Mouse (Mus musculus) midbrain, postnatal 0 days (tissue): ENCODE results near the gene Cyp2d9. TPM values are rescaled to one million over a fixed set of nuclear protein-coding genes. Genes with fewer than 3 reads are reported as not detected.
"Not testable (repeated sequence)": the region's sequence is repeated elsewhere in the genome, so short reads cannot be mapped to it uniquely, and the experiment has no call there.

Source experiments
- ATAC-seq: fragments of 200-750 bp; cut with Nextera tagmentation; 2 replicates; pipeline ENCODE4 v1.8.0; 2017; ENCODE audit warnings: moderate number of reproducible peaks, mild to moderate bottlenecking, moderate TSS enrichment, moderate library complexity; ENCODE audit not compliant: low FRiP score
- DNase-seq: peaks from one replicate; pipeline ENCODE4 v3.0.0-alpha.2; 2015; ENCODE audit warnings: low spot score
- H3K27ac ChIP-seq: fragments of 300-500 bp; sonication (generic); 2 replicates; pipeline ENCODE4 v1.5.1; 2014; ENCODE audit warnings: low read depth, mild to moderate bottlenecking, low read length, mixed read lengths
- H3K27me3 ChIP-seq: fragments of 300-500 bp; sonication (generic); 2 replicates; pipeline ENCODE4 v1.6.1; 2014; ENCODE audit warnings: low read length, control low read depth, mixed read lengths; ENCODE audit not compliant: insufficient read depth
- H3K36me3 ChIP-seq: fragments of 300-500 bp; sonication (generic); 2 replicates; pipeline ENCODE4 v1.6.1; 2014; ENCODE audit warnings: low read length, control low read depth, mixed read lengths; ENCODE audit not compliant: insufficient read depth
- H3K4me1 ChIP-seq: fragments of 300-500 bp; sonication (generic); 2 replicates; pipeline ENCODE4 v1.6.1; 2014; ENCODE audit warnings: mild to moderate bottlenecking, control low read depth, antibody characterized with exemption, low read length, mixed read lengths; ENCODE audit not compliant: insufficient read depth
- H3K4me2 ChIP-seq: fragments of 300-500 bp; sonication (generic); 2 replicates; pipeline ENCODE4 v1.6.1; 2014; ENCODE audit warnings: low read depth, mild to moderate bottlenecking, low read length, mixed read lengths; ENCODE audit not compliant: poor library complexity, severe bottlenecking
- H3K4me3 ChIP-seq: fragments of 300-500 bp; sonication (generic); 2 replicates; pipeline ENCODE4 v1.5.1; 2014; ENCODE audit warnings: low read depth, mild to moderate bottlenecking, low read length, moderate library complexity
- H3K9ac ChIP-seq: fragments of 300-500 bp; sonication (generic); replicated peaks from 2 replicates; pipeline ENCODE4 v1.6.1; 2014; ENCODE audit warnings: mild to moderate bottlenecking, low read length, moderate library complexity, mixed read lengths; ENCODE audit not compliant: poor library complexity, severe bottlenecking
- H3K9me3 ChIP-seq: fragments of 300-500 bp; sonication (generic); 2 replicates; pipeline ENCODE4 v1.6.1; 2016; ENCODE audit warnings: low read length, control low read depth
- CTCF ChIP-seq: IDR thresholded peaks from 2 replicates; pipeline ENCODE4 v1.5.1; 2016; ENCODE audit warnings: antibody characterized with exemption, mild to moderate bottlenecking
- WGBS: fragments of 180-500 bp; shearing (Covaris S2); extraction: QIAGEN DNeasy Blood & Tissue Kit; methylation state at CpG from one replicate; pipeline ENCODE4 v1.1.7; 2014; 5-methylcytosine and 5-hydroxymethylcytosine counted together
- microRNA-seq: library from miRNA; unstranded; fragments of <30 nt; microRNA quantifications from one replicate; pipeline ENCODE4, GENCODE M21; 2016; ENCODE audit warnings: borderline number of aligned reads
- polyA plus RNA-seq: library from polyadenylated mRNA; unstranded; fragments of >200 nt; fragmentation: Nextera tagmentation; extraction: Ambion mirVana; gene quantifications from 2 replicates; pipeline ENCODE4 v1.2.1, GENCODE M21; 2015
- total RNA-seq: library from RNA; depleted of rRNA; stranded (reverse); fragments of >200 nt; gene quantifications from 2 replicates; pipeline ENCODE4 v1.2.3, GENCODE M21; 2014; rRNA removed

Cyp2d9 gene
- total and polyA plus RNA-seq, 2 experiments from 2014 or later, result not detected

- Histone ChIP-seq H3K4me1 (no peaks in the 10 kb centered on the region), H3K27ac (no peak overlapping the region), H3K4me3 (no peak overlapping the region), H3K36me3 (no peaks in the 10 kb centered on the region), H3K27me3 (no peaks in the 10 kb centered on the region), H3K9ac (no peak overlapping the region), H3K4me2 (no peak overlapping the region), H3K9me3 (no peaks in the 10 kb centered on the region)
- ATAC-seq (no peak), DNase-seq (no peak)
- no peak for TF ChIP-seq CTCF
- WGBS, result 84% methylated on average over 5 of the region's 5 CpGs
Measured at GRCm38 (mm10) chr15:82457064-82458021, 24.1 kb downstream of the Cyp2d9 start.

DNA sequence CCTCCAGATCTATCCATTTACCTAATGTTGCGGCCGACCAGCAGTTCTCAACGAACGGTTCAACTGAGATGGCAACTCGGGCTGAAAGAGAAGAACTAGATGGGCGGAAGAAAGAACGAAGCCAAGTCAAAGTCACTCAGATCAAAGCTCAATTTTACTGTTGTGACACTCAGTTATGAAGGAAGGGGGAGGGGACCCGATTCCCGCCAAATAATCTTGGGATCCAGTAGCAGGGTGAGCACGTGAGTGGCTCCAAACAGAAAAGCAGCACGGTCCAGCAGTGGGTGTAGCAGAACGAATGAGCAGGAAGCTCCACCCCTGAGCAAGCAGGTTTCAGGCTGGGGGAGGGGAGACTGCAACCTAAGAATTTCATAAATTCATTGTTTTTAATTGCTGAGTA is 26.0 kb downstream of the Cyp2d9 start:
- H3K4me1 ChIP-seq, ATAC-seq, H3K36me3 ChIP-seq, DNase-seq, H3K4me3 ChIP-seq, H3K27me3 ChIP-seq, H3K9me3 ChIP-seq, H3K27ac ChIP-seq, H3K9ac ChIP-seq, H3K4me2 ChIP-seq: not testable (repeated sequence)
- 82% methylated on average over 12 of the region's 12 CpGs for WGBS

- 80% methylated on average over 2 of the region's 2 CpGs for WGBS
- no peak for TF ChIP-seq CTCF
- DNase-seq, result no peak
Measured at GRCm38 (mm10) chr15:82464701-82465100, 31.5 kb downstream of the Cyp2d9 start.

DNA sequence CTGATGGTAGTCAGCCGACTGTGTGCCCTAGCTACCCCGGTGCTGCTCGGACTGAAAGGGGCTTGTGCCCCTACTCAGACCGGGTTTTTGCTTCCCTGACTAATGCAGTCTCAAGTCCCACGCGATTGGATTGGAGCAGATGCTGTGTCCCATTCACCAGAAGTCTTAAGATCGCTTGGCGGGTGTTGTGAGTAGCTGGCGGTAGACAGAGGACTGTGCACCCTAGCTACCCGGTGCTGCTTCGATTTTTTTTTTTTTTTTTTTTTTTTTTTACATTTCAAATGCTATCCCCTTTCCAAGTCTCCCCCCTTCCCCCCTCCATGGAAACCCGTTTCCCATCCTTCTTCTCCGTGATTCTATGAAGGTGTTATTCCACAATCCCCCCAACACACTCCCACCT is 61.0 kb downstream of the Cyp2d9 start:
- WGBS, result 76% methylated on average over 12 of the region's 13 CpGs
- not testable (repeated sequence) for H3K27ac ChIP-seq, H3K9me3 ChIP-seq, H3K4me1 ChIP-seq, H3K9ac ChIP-seq, H3K27me3 ChIP-seq, DNase-seq, ATAC-seq, H3K36me3 ChIP-seq, H3K4me2 ChIP-seq, H3K4me3 ChIP-seq

More at GRCm38 (mm10) chr15:82464701-82465100, 31.5 kb downstream of the Cyp2d9 start:
- Histone ChIP-seq H3K36me3 (no peaks in the 10 kb centered on the region), H3K9me3 (no peaks in the 10 kb centered on the region), H3K27ac (no peak overlapping the region), H3K4me3 (no peak overlapping the region), H3K27me3 (no peaks in the 10 kb centered on the region), H3K4me1 (no peaks in the 10 kb centered on the region), H3K9ac (no peak overlapping the region), H3K4me2 (no peak overlapping the region)
- no peak for ATAC-seq

Small RNA genes lying within 50 kb of the gene (microRNA-seq; reads per million reads assigned to microRNA genes)
- gene Gm25990 (not detected), gene Gm27331 (not detected), gene Gm27622 (not detected), gene Gm27825 (not detected), gene Mir7684 (not detected)

Other genes with a start within 250 kb of the Cyp2d9 start
- gene Shisa8, start 220.6 kb upstream of the Cyp2d9 start, total RNA-seq, result 6.5 and 7.6 TPM in 2 replicates
- 1.6 and 2.2 TPM in 2 replicates for gene Shisa8, start 220.6 kb upstream of the Cyp2d9 start, polyA plus RNA-seq
- 0.94 and 2.1 TPM in 2 replicates for gene Tnfrsf13c, start 209.1 kb upstream of the Cyp2d9 start, total RNA-seq
- gene Tnfrsf13c, start 209.1 kb upstream of the Cyp2d9 start, polyA plus RNA-seq, result 0.18 and 0.27 TPM in 2 replicates
- gene Cenpm, start 188.7 kb upstream of the Cyp2d9 start, total RNA-seq, result 5.2 and 17.9 TPM in 2 replicates
- gene Cenpm, start 188.7 kb upstream of the Cyp2d9 start, polyA plus RNA-seq, result 10.2 TPM in 2 replicates
- gene 1500009C09Rik, start 181.0 kb upstream of the Cyp2d9 start, total RNA-seq, result 139 and 156 TPM in 2 replicates
- 15.4 and 17.9 TPM in 2 replicates for gene 1500009C09Rik, start 181.0 kb upstream of the Cyp2d9 start, polyA plus RNA-seq
- gene Sept3, start 158.5 kb upstream of the Cyp2d9 start, total RNA-seq, result 480 and 506 TPM in 2 replicates
- 369 and 404 TPM in 2 replicates for gene Sept3, start 158.5 kb upstream of the Cyp2d9 start, polyA plus RNA-seq
- 0.60 and 0.99 TPM in 2 replicates for gene Wbp2nl, start 134.5 kb upstream of the Cyp2d9 start, total RNA-seq
- 0.11 and 0.23 TPM in 2 replicates for gene Wbp2nl, start 134.5 kb upstream of the Cyp2d9 start, polyA plus RNA-seq
- gene Naga, start 94.5 kb upstream of the Cyp2d9 start, total RNA-seq, result 36.6 and 38.0 TPM in 2 replicates
- gene Naga, start 94.5 kb upstream of the Cyp2d9 start, polyA plus RNA-seq, result 25.0 and 30.8 TPM in 2 replicates
- 0.28 and 1.5 TPM in 2 replicates for gene Pheta2, start 94.5 kb upstream of the Cyp2d9 start, total RNA-seq
- gene Pheta2, start 94.5 kb upstream of the Cyp2d9 start, polyA plus RNA-seq, result 0.82 and 0.88 TPM in 2 replicates
- gene Smdt1, start 94.5 kb upstream of the Cyp2d9 start, total RNA-seq, result 186 and 226 TPM in 2 replicates
- 352 and 383 TPM in 2 replicates for gene Smdt1, start 94.5 kb upstream of the Cyp2d9 start, polyA plus RNA-seq
- gene Ndufa6, start 79.1 kb upstream of the Cyp2d9 start, total RNA-seq, result 241 and 287 TPM in 2 replicates
- gene Ndufa6, start 79.1 kb upstream of the Cyp2d9 start, polyA plus RNA-seq, result 481 and 482 TPM in 2 replicates
- 1.6 and 2.4 TPM in 2 replicates for gene Cyp2d22, start 53.2 kb upstream of the Cyp2d9 start, total RNA-seq
- 1.7 and 2.2 TPM in 2 replicates for gene Cyp2d22, start 53.2 kb upstream of the Cyp2d9 start, polyA plus RNA-seq
- not detected in 2 replicates for gene Cyp2d11, start 39.4 kb upstream of the Cyp2d9 start, total RNA-seq
- not detected in 2 replicates for gene Cyp2d11, start 39.4 kb upstream of the Cyp2d9 start, polyA plus RNA-seq
- not detected in 2 replicates for gene Cyp2d10, start 26.2 kb upstream of the Cyp2d9 start, total RNA-seq
- gene Cyp2d10, start 26.2 kb upstream of the Cyp2d9 start, polyA plus RNA-seq, result not detected in 2 replicates
- not detected in 2 replicates for gene Cyp2d12, start 121.6 kb downstream of the Cyp2d9 start, total RNA-seq
- gene Cyp2d12, start 121.6 kb downstream of the Cyp2d9 start, polyA plus RNA-seq, result not detected in 2 replicates
- not detected in 2 replicates for gene Cyp2d34, start 187.5 kb downstream of the Cyp2d9 start, total RNA-seq
- gene Cyp2d34, start 187.5 kb downstream of the Cyp2d9 start, polyA plus RNA-seq, result not detected in 2 replicates